Mouse (Mus musculus) urinary bladder, adult 2 months (tissue): ENCODE results near the gene Ikzf3. TPM values are rescaled to one million over a fixed set of nuclear protein-coding genes. Genes with fewer than 3 reads are reported as not detected.

Experiments used
- DNase-seq: peaks from one replicate; pipeline ENCODE4 v3.0.0; 2022; ENCODE audit warnings: low spot score
- polyA plus RNA-seq: library from polyadenylated mRNA; depleted of rRNA; stranded (reverse); fragments of >200 nt; gene quantifications from 2 replicates; pipeline ENCODE4 v1.2.3, GENCODE M21; 2012

The Ikzf3 gene
- polyA plus RNA-seq, 1 experiment, result 8.6 TPM

DNA sequence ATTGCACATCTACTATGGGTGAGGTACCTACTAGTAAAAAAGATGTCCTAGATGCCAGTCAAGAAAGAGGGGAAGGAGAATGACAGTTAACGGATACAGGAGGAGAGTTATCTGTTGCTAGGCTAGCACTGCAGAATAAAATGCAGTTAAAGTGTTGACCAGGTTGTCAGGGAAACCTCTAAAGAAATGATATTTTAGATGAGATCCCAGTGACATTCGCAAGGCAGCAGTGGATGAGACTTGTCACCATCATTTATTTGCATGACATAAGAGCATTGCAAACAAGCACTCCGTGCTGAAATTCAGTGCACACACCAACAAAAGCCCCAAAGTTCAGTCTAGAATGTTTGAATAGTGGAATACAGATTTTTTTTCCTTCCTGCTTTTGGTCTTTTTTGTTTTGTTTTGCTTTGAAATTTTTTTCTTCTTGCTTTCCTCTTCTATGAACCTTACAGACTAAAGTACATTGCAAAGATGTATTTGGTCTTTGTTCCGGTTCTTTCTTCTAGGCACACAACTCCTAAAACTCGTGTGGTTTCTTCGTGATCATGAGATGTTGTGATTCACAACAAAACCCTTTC lies 32.4 kb downstream of the Ikzf3 start:
- DNase-seq, result no peak

DNA sequence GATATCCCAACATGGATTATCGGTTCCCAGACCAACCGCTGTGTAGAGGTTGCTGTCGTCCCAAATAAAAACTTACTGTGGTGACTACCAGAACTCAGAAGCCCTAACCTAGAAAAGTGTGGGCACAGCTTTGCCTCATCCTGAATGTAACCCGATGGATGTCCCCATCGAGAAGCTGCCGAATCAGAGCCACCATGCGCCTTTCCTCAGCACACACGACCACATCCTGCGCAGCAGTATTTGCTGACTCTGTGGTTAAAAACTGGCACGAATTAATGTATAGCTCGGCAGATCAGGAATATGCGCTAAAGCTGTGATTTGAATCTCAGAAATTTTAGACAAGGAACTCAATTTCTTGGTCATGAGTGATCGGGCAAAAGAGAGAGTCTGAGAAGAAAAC lies 33.0 kb downstream of the Ikzf3 start:
- no peak for DNase-seq

DNA sequence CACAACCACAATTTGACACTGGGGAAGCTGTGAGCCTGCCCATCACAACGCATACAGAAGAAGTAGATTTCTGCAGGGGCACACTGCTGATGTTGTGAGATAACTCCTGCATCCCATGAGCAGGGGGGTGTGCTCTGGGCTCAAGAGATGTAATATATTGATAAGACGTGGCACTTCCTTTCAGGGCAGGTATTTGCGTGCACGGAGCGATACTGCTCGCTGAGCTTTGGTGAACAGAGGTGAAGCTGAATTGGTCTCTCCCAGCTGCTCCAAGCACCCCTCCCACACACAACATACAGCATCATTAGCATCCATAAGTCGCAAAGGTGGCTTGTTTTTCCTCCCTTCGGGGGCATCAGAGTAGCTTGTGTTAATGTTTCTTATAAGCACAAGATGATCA lies 35.7 kb downstream of the Ikzf3 start:
- DNase-seq, result no peak

DNA sequence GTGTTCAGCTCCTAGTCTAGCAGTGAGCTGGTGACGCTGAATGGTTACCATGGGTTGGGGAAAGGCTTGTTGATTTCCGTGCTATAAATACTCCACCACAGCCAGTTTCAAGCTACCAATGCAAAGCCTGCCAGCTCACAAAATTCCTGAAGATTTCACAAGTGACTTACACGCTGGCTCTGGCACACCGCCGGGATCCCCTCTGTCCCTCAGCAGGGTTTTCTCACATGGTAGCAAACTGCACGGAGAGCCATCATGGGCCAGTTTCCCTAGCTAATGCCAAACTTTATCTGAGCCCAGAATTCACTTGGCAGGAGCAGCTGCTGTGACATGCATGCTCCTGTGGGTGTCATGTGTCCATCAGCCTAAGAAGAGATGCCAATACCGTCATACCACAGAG lies 36.4 kb downstream of the Ikzf3 start:
- DNase-seq, result no peak

DNA sequence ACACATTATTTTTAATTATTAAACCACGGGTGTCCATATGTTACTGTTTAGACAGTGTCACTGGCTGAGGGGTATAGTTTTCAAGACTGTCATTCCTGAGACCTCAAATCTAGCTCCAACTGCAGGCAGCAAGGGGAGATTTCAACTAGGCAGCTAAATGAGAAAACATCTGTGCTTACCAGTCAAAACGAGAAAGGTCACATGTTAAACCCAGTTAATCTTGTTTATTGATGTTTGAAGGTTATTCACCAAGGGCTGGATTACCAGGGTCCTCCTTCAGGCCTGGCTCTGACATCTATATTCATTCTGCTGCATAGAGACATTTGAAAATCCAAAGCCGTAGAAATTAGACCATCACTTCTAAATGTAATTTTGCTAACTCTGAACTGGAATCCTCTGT lies 40.9 kb downstream of the Ikzf3 start:
- no peak for DNase-seq

DNA sequence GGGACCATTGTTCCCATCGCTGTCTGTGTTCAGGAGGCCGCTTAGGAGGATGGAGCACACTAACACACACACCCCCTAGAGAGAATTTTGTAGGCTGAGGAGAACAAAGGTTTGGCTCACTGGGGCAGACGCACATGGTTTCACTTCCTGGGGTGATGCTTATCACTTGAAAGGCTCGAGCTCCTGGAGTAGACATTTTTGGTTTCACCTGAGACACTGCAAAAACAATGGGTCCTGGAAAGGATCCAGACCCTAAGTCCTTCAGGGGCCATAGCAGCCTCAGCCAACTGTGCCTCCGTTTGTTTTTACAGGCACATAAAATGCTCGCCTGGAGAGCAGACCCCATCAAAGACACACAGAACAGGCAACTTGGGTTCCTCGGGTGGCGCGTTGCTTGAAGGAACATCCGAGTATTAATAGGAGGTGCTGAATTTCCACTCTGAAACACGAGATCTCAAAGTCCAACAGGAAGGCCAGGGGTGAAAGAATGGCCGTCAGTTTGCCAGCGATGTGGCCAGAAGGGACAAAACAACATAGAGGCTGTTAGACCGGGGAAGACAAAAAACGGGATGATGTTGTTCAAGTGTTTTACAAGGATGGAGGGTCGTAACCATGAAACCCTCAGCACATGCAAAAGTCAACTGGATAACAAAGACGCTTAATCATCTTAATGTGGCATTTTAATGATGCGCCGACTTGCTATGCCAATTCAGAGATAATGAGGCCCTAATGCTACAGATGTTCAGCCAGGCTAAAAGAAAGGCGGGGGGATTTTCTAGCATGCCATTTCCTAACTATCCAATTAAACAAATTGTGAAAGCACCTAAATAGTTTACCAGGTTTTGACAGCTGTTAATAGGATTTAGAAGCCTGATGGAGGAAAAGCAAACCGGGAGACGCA lies 48.2 kb downstream of the Ikzf3 start:
- DNase-seq, result no peak

DNA sequence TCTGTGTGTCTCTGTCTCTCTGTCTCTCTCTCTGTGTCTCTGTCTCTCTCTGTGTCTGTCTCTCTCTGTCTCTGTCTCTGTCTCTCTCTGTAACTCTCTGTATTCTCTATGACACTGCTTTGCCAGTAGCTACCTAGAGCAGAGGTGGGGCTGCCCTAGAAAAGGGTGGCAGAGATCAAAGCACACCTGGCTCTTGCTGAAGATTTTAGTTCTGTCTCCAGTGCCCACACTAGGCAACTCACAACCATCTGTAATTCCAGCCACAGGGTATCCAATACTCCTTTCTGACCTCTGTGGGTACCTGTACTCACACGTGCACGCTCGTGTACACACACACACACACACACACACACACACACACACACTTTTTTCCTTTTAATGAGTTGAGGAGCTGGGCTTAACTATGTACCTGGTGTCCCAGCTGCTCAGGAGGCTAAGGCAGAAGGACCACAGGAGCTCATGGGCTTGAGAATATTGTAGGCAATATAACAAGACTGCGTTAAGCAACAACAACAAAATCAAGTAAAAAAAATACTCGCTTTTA lies 50.6 kb downstream of the Ikzf3 start:
- DNase-seq, result no peak

DNA sequence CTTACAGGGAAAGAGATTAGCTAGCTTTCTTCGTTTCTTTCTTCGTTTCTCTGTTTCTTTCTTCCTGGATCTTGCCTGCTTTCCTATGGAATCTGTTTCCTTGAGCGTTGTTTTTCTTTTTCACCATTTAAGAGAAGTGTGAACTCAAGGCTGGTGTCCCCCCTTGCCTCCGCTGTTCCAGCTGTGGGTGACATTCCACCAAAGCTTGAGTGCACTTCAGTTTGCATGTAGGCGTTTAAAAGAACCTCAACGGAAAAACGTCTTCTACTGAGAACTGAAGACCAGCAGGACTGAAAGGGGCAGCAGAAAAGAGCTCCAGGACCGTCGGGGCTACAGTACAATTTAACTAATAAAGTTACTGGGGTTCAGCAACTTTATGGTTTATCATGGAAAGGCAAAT lies 52.4 kb downstream of the Ikzf3 start:
- no peak for DNase-seq

DNA sequence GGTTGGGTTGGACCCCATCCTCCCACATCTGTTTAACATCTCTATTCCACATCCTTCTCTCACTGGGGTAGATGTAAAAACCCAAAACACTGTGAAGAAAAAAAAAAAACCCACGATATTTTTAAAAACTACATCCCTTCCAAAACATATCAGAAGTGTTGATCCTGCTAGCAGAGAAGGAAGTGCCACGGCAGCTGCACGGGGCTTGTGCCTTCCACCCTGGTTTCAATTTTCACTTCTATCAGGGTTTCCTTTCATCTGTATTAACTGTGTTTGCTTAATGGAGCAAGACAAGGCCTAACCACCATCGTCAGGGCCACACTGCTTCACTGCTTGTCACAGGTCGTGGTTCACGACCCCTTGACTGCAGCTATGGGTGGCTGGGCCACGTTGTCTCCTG lies 52.9 kb downstream of the Ikzf3 start:
- DNase-seq, result no peak

GRCm38 (mm10) chr11:98491571-98491970 lies 54.3 kb downstream of the Ikzf3 start:
- DNase-seq, result no peak

GRCm38 (mm10) chr11:98488540-98489234 lies 57.1 kb downstream of the Ikzf3 start:
- DNase-seq, result no peak

- no peak for DNase-seq
Observed at GRCm38 (mm10) chr11:98487526-98488040, 58.2 kb downstream of the Ikzf3 start.

DNA sequence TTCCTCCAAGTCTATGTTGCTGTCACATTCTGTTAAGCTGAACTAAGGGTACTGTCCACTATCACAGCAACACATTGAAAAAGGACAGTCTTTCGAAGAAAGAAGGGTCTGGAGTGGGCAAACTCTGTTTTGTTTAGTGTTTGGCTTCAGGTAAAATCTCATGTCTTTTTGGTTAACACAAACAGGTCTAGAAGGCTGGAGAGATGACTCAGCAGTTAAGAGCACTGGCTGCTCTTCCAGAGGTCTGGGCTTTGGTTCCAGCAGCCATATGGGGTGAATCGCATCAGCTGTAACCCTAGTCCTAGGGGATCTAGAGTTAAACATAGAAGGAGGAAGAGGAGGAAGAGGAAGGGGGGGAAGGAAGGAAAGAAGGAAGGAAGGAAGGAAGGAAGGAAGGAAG lies 60.1 kb downstream of the Ikzf3 start:
- DNase-seq, result no peak

DNA sequence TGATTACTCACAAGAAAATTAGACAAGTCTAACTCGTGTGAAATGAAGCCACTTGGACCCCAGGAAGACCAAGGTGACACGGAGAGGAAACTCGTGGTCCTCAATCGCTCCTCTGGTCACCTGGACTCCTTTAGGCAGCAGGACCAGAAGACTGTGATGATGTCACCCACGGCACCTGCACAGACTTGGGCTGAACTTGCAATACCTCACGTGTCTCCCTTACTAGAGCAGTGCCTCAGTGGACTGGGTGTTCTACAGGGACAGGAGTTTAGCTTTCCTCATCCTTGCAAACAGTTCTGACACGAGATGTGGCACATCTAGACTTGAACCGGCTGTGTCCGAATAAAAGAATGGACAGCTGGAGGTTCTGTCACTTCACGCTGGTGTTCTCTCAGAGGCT lies 63.8 kb downstream of the Ikzf3 start:
- no peak for DNase-seq

- DNase-seq, result no peak
Observed at GRCm38 (mm10) chr11:98481231-98481630, 64.6 kb downstream of the Ikzf3 start.

GRCm38 (mm10) chr11:98479940-98480497 lies 65.8 kb downstream of the Ikzf3 start:
- no peak for DNase-seq

- DNase-seq, result no peak
Observed at GRCm38 (mm10) chr11:98479026-98479939, 66.5 kb downstream of the Ikzf3 start.

- DNase-seq, result no peak
Observed at GRCm38 (mm10) chr11:98477011-98477701, 68.7 kb downstream of the Ikzf3 start.

- DNase-seq, result no peak
Observed at GRCm38 (mm10) chr11:98476434-98476807, 69.4 kb downstream of the Ikzf3 start.
